Mouse (Mus musculus): Measurements from ENCODE around the gene Plcb2. TPM values are rescaled to one million over a fixed set of nuclear protein-coding genes. Genes with fewer than 3 reads are reported as not detected.

The Plcb2 gene
- total RNA-seq (2021): 1 to 10 TPM; 2.4 to 2.7 TPM
- long read RNA-seq, experiment 1, partial matches to known transcripts: 2 of 2 reads
- long read RNA-seq, experiment 1, other reads (novel, unspliced or antisense): 0 of 2 reads
- long read RNA-seq, experiment 2, partial matches to known transcripts: 2 of 2 reads
- long read RNA-seq, experiment 2, other reads (novel, unspliced or antisense): 0 of 2 reads

DNA sequence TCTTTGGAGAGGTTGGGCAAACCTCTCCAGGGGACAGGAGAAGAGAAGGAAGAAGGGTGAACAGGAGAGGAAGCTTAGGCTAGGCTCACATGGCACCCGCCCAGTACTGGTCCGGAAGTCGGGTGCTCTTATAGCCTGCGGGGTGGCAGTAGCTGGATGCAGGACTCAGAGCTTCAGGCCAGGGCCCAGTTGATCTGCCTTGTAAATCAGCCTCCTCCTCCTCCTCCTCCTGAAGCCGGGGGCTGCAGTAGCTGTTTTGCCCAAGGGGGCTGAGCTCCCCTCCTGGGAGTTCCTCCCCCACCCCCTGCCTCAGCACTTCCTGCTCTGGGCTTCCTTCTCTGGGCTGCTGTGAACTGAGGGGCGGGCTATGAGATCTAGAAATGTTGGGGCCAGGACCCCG is at the start of gene Plcb2:
TSS of gene Plcb2 (minus strand) at position 102 of the 400 bp plus-strand sequence.
- no peak for DNase-seq
- intact Hi-C loops (cut with DNase I): no loop called here

DNA sequence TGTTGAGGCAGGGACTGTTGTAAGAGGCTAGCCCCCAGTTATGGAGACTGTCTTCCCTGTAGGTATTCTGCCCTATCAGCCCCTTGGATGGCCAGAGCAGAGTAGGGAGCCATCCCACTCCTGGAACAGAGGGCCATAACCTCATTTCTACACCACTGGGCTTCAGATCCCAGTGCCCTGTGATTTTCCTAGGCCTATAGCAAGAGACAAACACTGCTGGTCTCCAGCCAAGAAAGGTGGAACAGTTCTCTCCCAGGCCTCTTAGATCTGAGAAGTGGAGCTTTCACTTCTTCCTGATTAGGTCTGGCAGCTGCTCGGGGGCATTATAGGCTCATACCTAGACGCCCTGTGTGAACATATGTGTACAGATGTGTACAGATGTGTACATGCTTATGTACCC is 48.1 kb upstream of the Plcb2 start:
- intact Hi-C loops (cut with DNase I): no loop called here
- no peak for DNase-seq

GRCm38 (mm10) chr2:118775846-118776245 is 47.6 kb upstream of the Plcb2 start:
- intact Hi-C loops (cut with DNase I): no loop called here
- no peak for DNase-seq

- intact Hi-C loops (cut with DNase I): no loop called here
- no peak for DNase-seq
Observed at GRCm38 (mm10) chr2:118775396-118775795, 47.2 kb upstream of the Plcb2 start.

GRCm38 (mm10) chr2:118774536-118774935 is 46.3 kb upstream of the Plcb2 start:
- intact Hi-C loops (cut with DNase I): no loop called here
- no peak for DNase-seq

DNA sequence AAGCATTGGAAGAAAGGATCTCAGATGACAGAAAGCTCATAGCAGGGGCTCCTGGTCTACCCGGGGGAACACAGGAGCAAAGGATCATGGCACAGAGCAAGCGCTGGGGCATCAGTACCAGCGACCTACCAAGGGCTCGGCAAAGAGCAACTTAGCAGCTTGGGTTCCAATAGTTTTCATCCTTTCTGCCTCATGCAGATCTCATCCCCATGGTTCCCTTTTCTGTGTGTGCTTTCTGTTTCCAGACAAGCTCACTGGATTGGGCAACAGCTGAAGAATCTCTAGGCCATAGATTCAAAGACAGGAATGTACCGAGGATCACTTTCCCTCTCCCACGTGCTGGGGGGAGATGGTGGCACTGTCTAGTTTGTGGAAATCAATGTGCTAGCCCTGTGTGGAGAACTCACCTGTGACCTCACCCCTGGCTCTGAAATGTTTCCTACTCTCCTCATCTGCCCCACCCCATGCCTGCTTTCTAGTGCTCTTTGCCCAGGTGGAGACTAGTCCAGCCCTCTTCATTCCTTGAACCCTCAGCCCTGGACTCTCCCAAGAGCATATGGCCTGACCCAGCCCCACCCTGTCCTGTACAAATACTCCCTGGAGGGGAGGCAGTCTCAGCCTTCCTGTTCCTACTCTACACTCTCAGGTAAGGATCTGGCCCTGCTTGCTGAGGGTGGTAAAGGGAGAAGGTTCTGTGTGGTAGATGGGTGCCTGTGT is 44.1 kb upstream of the Plcb2 start, which contains the start of gene Phgr1:
TSS of gene Phgr1 (plus strand) at position 612 of the 717 bp plus-strand sequence.
- intact Hi-C loops (cut with DNase I): no loop called here
- no peak for DNase-seq

DNA sequence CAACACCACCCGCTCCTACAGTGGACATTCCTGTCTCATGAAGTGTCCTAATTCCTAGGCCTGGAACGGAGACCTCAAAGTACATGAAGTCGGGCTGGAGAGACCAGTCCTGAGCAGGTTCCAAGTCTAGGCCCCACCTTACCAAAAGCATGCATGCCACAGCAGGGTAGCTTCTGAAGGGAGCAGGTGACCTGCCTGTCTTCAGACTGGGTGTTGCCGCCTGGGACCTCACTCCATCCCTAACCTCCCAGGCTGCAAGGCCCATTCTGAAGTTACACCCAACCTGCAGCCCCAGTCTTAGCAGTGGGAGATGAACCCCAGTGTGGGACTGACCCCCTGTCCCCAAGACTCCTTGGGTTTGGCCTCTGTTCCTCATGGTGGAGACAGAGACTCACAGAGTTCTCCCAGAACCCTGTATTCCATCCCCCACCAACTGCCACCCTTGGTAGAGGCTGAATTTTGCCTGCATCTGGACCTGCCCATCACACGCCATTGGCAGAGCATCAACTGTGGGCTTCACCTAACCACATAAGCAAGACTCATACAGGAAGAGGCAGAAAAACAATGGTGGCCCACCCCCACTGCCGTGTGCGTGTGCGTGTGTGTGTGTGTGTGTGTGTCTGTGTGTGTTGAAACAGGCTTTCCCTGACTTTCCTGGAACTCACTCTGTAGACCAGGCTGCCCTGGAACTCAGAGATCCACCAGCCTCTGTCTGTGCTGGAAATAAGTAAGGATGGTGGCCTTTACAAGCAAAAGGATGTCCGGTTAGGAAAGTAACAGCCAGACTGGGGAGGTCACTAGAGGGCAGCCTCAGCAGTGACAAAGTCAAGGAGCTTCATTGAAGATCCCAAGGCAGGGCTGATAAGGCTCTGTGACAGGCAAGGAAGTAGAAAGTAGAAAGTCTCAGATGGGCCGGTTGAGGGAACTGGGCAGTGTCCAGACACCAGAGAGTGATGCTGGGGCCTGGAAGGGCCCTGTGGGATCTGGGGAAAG is 38.1 kb upstream of the Plcb2 start:
- DNase-seq: no peak
- intact Hi-C loops (cut with DNase I): loop anchor here (10.0 kb wide), 1 partner anchor 208 kb away; no protein-coding TSS in a partner anchor

DNA sequence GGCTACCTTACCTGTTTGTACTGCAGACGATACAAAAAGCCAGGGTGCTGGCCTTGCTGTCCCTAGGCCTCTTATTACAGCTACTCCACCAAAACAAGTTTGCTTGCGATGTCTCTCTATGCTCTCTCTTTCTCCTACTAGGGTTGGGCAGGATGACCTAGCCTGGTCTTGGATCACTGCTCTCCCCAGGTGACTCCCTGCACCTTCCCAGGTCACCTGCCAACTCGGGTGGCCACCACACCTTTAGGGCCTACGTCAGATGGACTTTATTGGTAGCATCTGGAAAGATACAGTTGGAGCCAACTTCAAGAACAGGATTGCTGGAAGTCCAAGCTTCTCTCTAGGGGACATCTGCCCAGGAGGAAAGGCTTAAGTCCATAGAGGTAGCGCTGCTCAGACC is 36.6 kb upstream of the Plcb2 start:
- no peak for DNase-seq
- intact Hi-C loops (cut with DNase I): loop anchor here (2.0 to 10.0 kb wide), 3 partner anchors 14 to 210 kb away; partner anchors contain the start of gene Disp2

GRCm38 (mm10) chr2:118764094-118764831 is 36.0 kb upstream of the Plcb2 start:
- DNase-seq: peak in 1 of 2 experiments; percentile 58
- intact Hi-C loops (cut with DNase I): loop anchor here (2.0 to 10.0 kb wide), 3 partner anchors 15 to 211 kb away; partner anchors contain the start of gene Disp2

GRCm38 (mm10) chr2:118763469-118763868 is 35.2 kb upstream of the Plcb2 start:
- DNase-seq: peak in 1 of 2 experiments; percentile 38
- intact Hi-C loops (cut with DNase I): loop anchor here (10.0 kb wide), 1 partner anchor 211 kb away; no protein-coding TSS in a partner anchor

DNA sequence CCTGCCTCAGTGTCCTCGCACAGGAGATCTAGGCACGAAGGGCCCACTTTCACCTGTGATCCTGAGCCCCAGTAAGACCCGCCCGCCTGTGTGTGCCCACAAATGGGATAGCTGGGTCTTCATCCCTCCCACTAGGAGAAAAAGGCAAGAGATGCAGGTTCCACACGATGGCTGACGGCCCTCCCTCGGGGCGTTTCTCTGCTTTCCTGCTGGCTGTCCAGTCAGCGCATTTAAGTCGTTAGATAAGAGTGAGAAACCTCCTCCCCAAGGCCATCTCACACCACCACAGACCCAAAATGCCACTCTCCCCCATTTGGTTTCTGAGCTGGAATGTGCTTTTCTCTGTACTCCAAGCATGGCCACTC is 34.5 kb upstream of the Plcb2 start:
- intact Hi-C loops (cut with DNase I): loop anchor here (10.0 kb wide), 1 partner anchor 212 kb away; no protein-coding TSS in a partner anchor
- DNase-seq: no peak

- intact Hi-C loops (cut with DNase I): loop anchor here (2.0 to 10.0 kb wide), 2 partner anchors 15 to 213 kb away; no protein-coding TSS in a partner anchor
Observed at GRCm38 (mm10) chr2:118761906-118762783, 33.9 kb upstream of the Plcb2 start, which contains the start of gene Ccdc9b. Gene Ccdc9b (minus strand): TSS chr2:118762661.

DNA sequence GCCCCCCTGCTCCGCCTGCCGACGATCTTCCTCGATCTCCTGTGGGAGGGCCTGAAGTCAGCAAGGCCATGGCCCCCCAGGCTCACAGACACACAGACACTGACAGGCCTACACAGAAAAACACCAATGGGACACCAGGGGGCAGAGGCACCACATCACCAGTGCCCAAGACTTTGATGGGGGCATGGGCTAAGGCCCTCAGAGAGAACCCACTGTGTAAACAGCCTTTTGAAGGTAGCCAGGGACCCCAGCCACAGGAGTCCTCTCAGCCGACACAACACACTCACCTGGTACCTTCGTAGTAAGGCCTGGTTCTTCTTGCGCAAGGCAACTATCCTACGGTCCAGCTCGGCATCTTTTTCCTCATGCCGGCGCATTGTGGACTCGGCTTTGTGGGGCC is 33.1 kb upstream of the Plcb2 start:
- no peak for DNase-seq
- intact Hi-C loops (cut with DNase I): loop anchor here (2.0 to 10.0 kb wide), 2 partner anchors 15 to 213 kb away; no protein-coding TSS in a partner anchor

More at GRCm38 (mm10) chr2:118761906-118762783, 33.9 kb upstream of the Plcb2 start, which contains the start of gene Ccdc9b:
- DNase-seq: peak; percentile 91 to 92

- DNase-seq: no peak
- intact Hi-C loops (cut with DNase I): loop anchor here (2.0 to 10.0 kb wide), 2 partner anchors 14 to 214 kb away; no protein-coding TSS in a partner anchor
Observed at GRCm38 (mm10) chr2:118760311-118761025, 32.2 kb upstream of the Plcb2 start.

GRCm38 (mm10) chr2:118759828-118760227 is 31.6 kb upstream of the Plcb2 start:
- intact Hi-C loops (cut with DNase I): loop anchor here (2.0 to 10.0 kb wide), 2 partner anchors 13 to 215 kb away; no protein-coding TSS in a partner anchor
- peak; percentile 49 to 60 for DNase-seq

- intact Hi-C loops (cut with DNase I): no loop called here
- no peak for DNase-seq
Observed at GRCm38 (mm10) chr2:118756103-118756502, 27.9 kb upstream of the Plcb2 start.

GRCm38 (mm10) chr2:118755407-118755806 is 27.2 kb upstream of the Plcb2 start:
- no peak for DNase-seq
- intact Hi-C loops (cut with DNase I): no loop called here

- intact Hi-C loops (cut with DNase I): no loop called here
- DNase-seq: no peak
Observed at GRCm38 (mm10) chr2:118754143-118754542, 25.9 kb upstream of the Plcb2 start.

Measured in heart, postnatal 14 days (tissue).